Mouse (Mus musculus) intestine, embryonic 15.5 days (tissue): ENCODE measurements around the gene Tdrd9. TPM values are rescaled to one million over a fixed set of nuclear protein-coding genes. Genes with fewer than 3 reads are reported as not detected.
A peak's percentile ranks its signal among the peaks of the same experiment; 100 is the strongest.

Experiments
- ATAC-seq: fragments of 200-750 bp; cut with Nextera tagmentation; 2 replicates; pipeline ENCODE4 v1.8.0; 2017; ENCODE audit warnings: moderate TSS enrichment, moderate library complexity
- H3K27ac ChIP-seq: fragments of 300-500 bp; sonication (generic); 2 replicates; pipeline ENCODE4 v1.5.1; 2015; ENCODE audit warnings: mild to moderate bottlenecking, inconsistent platforms
- H3K27me3 ChIP-seq: fragments of 300-500 bp; sonication (generic); replicated peaks from 2 replicates; pipeline ENCODE4 v1.6.1; 2015; ENCODE audit warnings: inconsistent platforms
- H3K36me3 ChIP-seq: fragments of 300-500 bp; sonication (generic); 2 replicates; pipeline ENCODE4 v1.6.1; 2015; ENCODE audit warnings: inconsistent platforms
- H3K4me1 ChIP-seq: fragments of 300-500 bp; sonication (generic); replicated peaks from 2 replicates; pipeline ENCODE4 v1.6.1; 2015; ENCODE audit warnings: inconsistent platforms
- H3K4me2 ChIP-seq: fragments of 300-500 bp; sonication (generic); replicated peaks from 2 replicates; pipeline ENCODE4 v1.6.1; 2015; ENCODE audit warnings: mild to moderate bottlenecking, inconsistent platforms
- H3K4me3 ChIP-seq: fragments of 300-500 bp; sonication (generic); replicated peaks from 2 replicates; pipeline ENCODE4 v1.5.1; 2015; ENCODE audit warnings: inconsistent platforms
- H3K9ac ChIP-seq: fragments of 300-500 bp; sonication (generic); 2 replicates; pipeline ENCODE4 v1.6.1; 2015; ENCODE audit warnings: inconsistent platforms
- H3K9me3 ChIP-seq: fragments of 300-500 bp; sonication (generic); 2 replicates; pipeline ENCODE4 v1.6.1; 2016; ENCODE audit warnings: inconsistent platforms
- WGBS: fragments of 180-500 bp; shearing (Covaris S2); methylation state at CpG from one replicate; pipeline ENCODE4 v1.1.7; 2015; 5-methylcytosine and 5-hydroxymethylcytosine counted together
- polyA plus RNA-seq: library from polyadenylated mRNA; unstranded; fragments of >200 nt; fragmentation: Nextera tagmentation; extraction: Ambion mirVana; gene quantifications from 2 replicates; pipeline ENCODE4 v1.2.1, GENCODE M21; 2015

Tdrd9 gene
- polyA plus RNA-seq, 1 experiment from 2014 or later: 0.46 TPM

GRCm38 (mm10) chr12:112101045-112101444 is 129.7 kb downstream of the Tdrd9 start:
- H3K4me2 ChIP-seq: no peak overlapping the region
- no peak for ATAC-seq
- H3K4me1 ChIP-seq: no peaks in the 10 kb centered on the region; the same call in 1 of the 2 replicates
- no peak overlapping the region for H3K9ac ChIP-seq
- no peaks in the 10 kb centered on the region for H3K27me3 ChIP-seq
- H3K36me3 ChIP-seq: no peaks in the 10 kb centered on the region
- H3K9me3 ChIP-seq: no peaks in the 10 kb centered on the region
- WGBS: 55% methylated on average over 4 of the region's 4 CpGs
- no peak overlapping the region for H3K4me3 ChIP-seq
- H3K27ac ChIP-seq: no peak overlapping the region

GRCm38 (mm10) chr12:112103179-112103578 is 131.8 kb downstream of the Tdrd9 start:
- Histone ChIP-seq H3K36me3 (no peaks in the 10 kb centered on the region), H3K9ac (no peak overlapping the region), H3K4me1 (peaks cover 8% of the 10 kb centered on the region), H3K4me3 (no peak overlapping the region), H3K9me3 (no peaks in the 10 kb centered on the region), H3K27me3 (no peaks in the 10 kb centered on the region), H3K27ac (no peak overlapping the region), H3K4me2 (no peak overlapping the region)
- 85% methylated on average over 5 of the region's 5 CpGs for WGBS
- ATAC-seq: no peak

GRCm38 (mm10) chr12:112104890-112105289 is 133.5 kb downstream of the Tdrd9 start:
- no peak overlapping the region for H3K4me2 ChIP-seq
- no peak overlapping the region for H3K4me3 ChIP-seq
- H3K9me3 ChIP-seq: no peaks in the 10 kb centered on the region
- H3K27ac ChIP-seq: no peak overlapping the region
- no peak overlapping the region for H3K9ac ChIP-seq
- H3K36me3 ChIP-seq: no peaks in the 10 kb centered on the region
- H3K4me1 ChIP-seq: peaks cover 8% of the 10 kb centered on the region
- H3K27me3 ChIP-seq: no peaks in the 10 kb centered on the region
- 92% methylated on average over 11 of the region's 11 CpGs for WGBS
- ATAC-seq: no peak

GRCm38 (mm10) chr12:112106541-112106971 is 135.2 kb downstream of the Tdrd9 start, which contains the start of gene Aspg:
Aspg (plus strand) TSS chr12:112106679.
- Histone ChIP-seq H3K27ac (peak within 1 kb of the TSS; percentile 58), H3K36me3 (no peaks in the 10 kb centered on the region), H3K27me3 (no peaks in the 10 kb centered on the region), H3K9me3 (no peaks in the 10 kb centered on the region), H3K9ac (peak within 1 kb of the TSS; percentile 41), H3K4me1 (peaks cover 12% of the 10 kb centered on the region), H3K4me2 (peak within 1 kb of the TSS; percentile 63), H3K4me3 (peak within 1 kb of the TSS; percentile 44)
- peak; percentile 90 for ATAC-seq
- whole genome bisulfite sequencing: 1% methylated on average over 14 of the region's 14 CpGs

GRCm38 (mm10) chr12:112107685-112108084 is 136.3 kb downstream of the Tdrd9 start:
- Histone ChIP-seq H3K9ac (peak overlapping the region; percentile 41), H3K4me1 (peaks cover 13% of the 10 kb centered on the region), H3K36me3 (no peaks in the 10 kb centered on the region), H3K4me3 (peak overlapping the region; percentile 44), H3K4me2 (peak overlapping the region; percentile 63), H3K27ac (0 out of 2 replicates have a peak overlapping the region, but pooled peaks have one; percentile 48), H3K9me3 (no peaks in the 10 kb centered on the region), H3K27me3 (no peaks in the 10 kb centered on the region)
- ATAC-seq: peak; percentile 7; the same call in 1 of the 2 replicates
- WGBS: 80% methylated on average over 8 of the region's 8 CpGs

- no peak overlapping the region for H3K9ac ChIP-seq
- 70% methylated on average over 11 of the region's 11 CpGs for WGBS
- peak; percentile 55 for ATAC-seq
- no peaks in the 10 kb centered on the region for H3K9me3 ChIP-seq
- H3K27ac ChIP-seq: peak overlapping the region; percentile 52
- H3K27me3 ChIP-seq: no peaks in the 10 kb centered on the region
- H3K4me1 ChIP-seq: peaks cover 22% of the 10 kb centered on the region
- no peaks in the 10 kb centered on the region for H3K36me3 ChIP-seq
- H3K4me2 ChIP-seq: peak overlapping the region; percentile 63
- 0 out of 2 replicates have a peak overlapping the region, but pooled peaks have one; percentile 44 for H3K4me3 ChIP-seq
Measured at GRCm38 (mm10) chr12:112108696-112109445, 137.5 kb downstream of the Tdrd9 start.

- Histone ChIP-seq H3K27me3 (no peaks in the 10 kb centered on the region), H3K36me3 (no peaks in the 10 kb centered on the region), H3K27ac (no peak overlapping the region), H3K4me1 (peaks cover 22% of the 10 kb centered on the region), H3K4me2 (peak overlapping the region; percentile 63; the same call in 1 of the 2 replicates), H3K9me3 (no peaks in the 10 kb centered on the region), H3K4me3 (no peak overlapping the region), H3K9ac (no peak overlapping the region)
- ATAC-seq: no peak
- WGBS: 65% methylated on average over 9 of the region's 9 CpGs
Measured at GRCm38 (mm10) chr12:112109701-112110100, 138.3 kb downstream of the Tdrd9 start.

- no peak overlapping the region for H3K4me2 ChIP-seq
- no peak overlapping the region for H3K27ac ChIP-seq
- no peaks in the 10 kb centered on the region for H3K27me3 ChIP-seq
- peaks cover 21% of the 10 kb centered on the region for H3K4me1 ChIP-seq
- no peaks in the 10 kb centered on the region for H3K36me3 ChIP-seq
- no peak for ATAC-seq
- H3K4me3 ChIP-seq: no peak overlapping the region
- WGBS: 78% methylated on average over 5 of the region's 5 CpGs
- no peak overlapping the region for H3K9ac ChIP-seq
- H3K9me3 ChIP-seq: no peaks in the 10 kb centered on the region
Measured at GRCm38 (mm10) chr12:112111323-112111722, 140.0 kb downstream of the Tdrd9 start.

GRCm38 (mm10) chr12:112112235-112112634 is 140.9 kb downstream of the Tdrd9 start:
- H3K9me3 ChIP-seq: no peaks in the 10 kb centered on the region
- no peaks in the 10 kb centered on the region for H3K27me3 ChIP-seq
- peaks cover 19% of the 10 kb centered on the region for H3K4me1 ChIP-seq
- no peak for ATAC-seq
- H3K9ac ChIP-seq: no peak overlapping the region
- no peak overlapping the region for H3K4me3 ChIP-seq
- H3K4me2 ChIP-seq: no peak overlapping the region
- WGBS: 93% methylated on average over 6 of the region's 6 CpGs
- no peaks in the 10 kb centered on the region for H3K36me3 ChIP-seq
- H3K27ac ChIP-seq: no peak overlapping the region

GRCm38 (mm10) chr12:112112686-112113396 is 141.5 kb downstream of the Tdrd9 start:
- no peak overlapping the region for H3K9ac ChIP-seq
- H3K36me3 ChIP-seq: no peaks in the 10 kb centered on the region
- H3K4me2 ChIP-seq: no peak overlapping the region
- no peaks in the 10 kb centered on the region for H3K9me3 ChIP-seq
- WGBS: 18% methylated on average over 13 of the region's 13 CpGs
- no peaks in the 10 kb centered on the region for H3K27me3 ChIP-seq
- no peak overlapping the region for H3K27ac ChIP-seq
- ATAC-seq: peak; percentile 48
- no peak overlapping the region for H3K4me3 ChIP-seq
- peaks cover 19% of the 10 kb centered on the region for H3K4me1 ChIP-seq

GRCm38 (mm10) chr12:112113710-112114109 is 142.4 kb downstream of the Tdrd9 start:
- 12% methylated on average over 7 of the region's 7 CpGs for WGBS

GRCm38 (mm10) chr12:112117006-112117405 is 145.6 kb downstream of the Tdrd9 start:
- Histone ChIP-seq H3K9me3 (no peaks in the 10 kb centered on the region), H3K27ac (no peak overlapping the region; the same call in 1 of the 2 replicates), H3K9ac (no peak overlapping the region), H3K4me2 (no peak overlapping the region), H3K4me1 (peaks cover 15% of the 10 kb centered on the region), H3K36me3 (no peaks in the 10 kb centered on the region), H3K27me3 (no peaks in the 10 kb centered on the region), H3K4me3 (no peak overlapping the region)
- WGBS: 81% methylated on average over 5 of the region's 5 CpGs
- no peak for ATAC-seq

More at GRCm38 (mm10) chr12:112113710-112114109, 142.4 kb downstream of the Tdrd9 start:
- Histone ChIP-seq H3K4me1 (peaks cover 19% of the 10 kb centered on the region), H3K27me3 (no peaks in the 10 kb centered on the region), H3K9me3 (no peaks in the 10 kb centered on the region), H3K9ac (no peak overlapping the region), H3K36me3 (no peaks in the 10 kb centered on the region), H3K4me3 (no peak overlapping the region), H3K27ac (no peak overlapping the region), H3K4me2 (no peak overlapping the region)
- ATAC-seq: no peak
